Mouse (Mus musculus) ES-E14 (cell line): ENCODE results near the gene Tcf7. TPM values are rescaled to one million over a fixed set of nuclear protein-coding genes. Genes with fewer than 3 reads are reported as not detected.
A peak's percentile ranks its signal among the peaks of the same experiment; 100 is the strongest.

Experiments
- DNase-seq: peaks from one replicate; pipeline ENCODE4 v3.0.0-alpha.2; 2013; ENCODE audit warnings: low read depth, low spot score
- H3K27ac ChIP-seq: 2 replicates; pipeline ENCODE4 v1.5.1; 2012; ENCODE audit warnings: low read depth, mild to moderate bottlenecking, low read length, moderate library complexity, mixed read lengths; ENCODE audit not compliant: poor library complexity, insufficient read depth, severe bottlenecking
- H3K36me3 ChIP-seq: 2 replicates; pipeline ENCODE4 v1.6.1; 2012; ENCODE audit warnings: mild to moderate bottlenecking, low read length, moderate library complexity, mixed read lengths; ENCODE audit not compliant: control insufficient read depth, poor library complexity, insufficient read depth, severe bottlenecking
- H3K4me1 ChIP-seq, 2 experiments: fragments of 150-350 bp in 1 of 2; sonication (generic) in 1 of 2; 2 replicates each; pipeline ENCODE4 v1.6.1; 2012; ENCODE audit warnings: low read length in 2 of 2, mild to moderate bottlenecking in 1 of 2, mixed read lengths in 1 of 2; ENCODE audit not compliant: control insufficient read depth in 2 of 2, insufficient read depth in 2 of 2, poor library complexity in 1 of 2
- H3K4me3 ChIP-seq, 2 experiments: fragments of 150-350 bp in 1 of 2; sonication (generic) in 1 of 2; 2 replicates each; pipeline ENCODE4 v1.5.1; 2012; ENCODE audit warnings: low read length in 2 of 2, low read depth in 1 of 2, mild to moderate bottlenecking in 1 of 2, mixed read lengths in 1 of 2; ENCODE audit not compliant: insufficient read depth in 1 of 2, poor library complexity in 1 of 2, severe bottlenecking in 1 of 2
- H3K9ac ChIP-seq: 2 replicates; pipeline ENCODE4 v1.6.1; 2012; ENCODE audit warnings: low read depth, mild to moderate bottlenecking, low read length, mixed read lengths; ENCODE audit not compliant: poor library complexity, insufficient read depth, severe bottlenecking
- H3K9me3 ChIP-seq: fragments of 150-350 bp; sonication (generic); 2 replicates; pipeline ENCODE4 v1.6.1; 2012; ENCODE audit warnings: low read depth, mild to moderate bottlenecking, low read length; ENCODE audit not compliant: control insufficient read depth, insufficient read depth
- CHD2 ChIP-seq: IDR thresholded peaks from 2 replicates; pipeline ENCODE4 v1.6.1; 2014; ENCODE audit warnings: mild to moderate bottlenecking, low read depth, low read length, inconsistent platforms
- HCFC1 ChIP-seq: IDR thresholded peaks from 2 replicates; pipeline ENCODE4 v1.6.1; 2012; ENCODE audit warnings: low read length, inconsistent platforms, borderline replicate concordance; ENCODE audit not compliant: insufficient read depth
- MAFK ChIP-seq: IDR thresholded peaks from 2 replicates; pipeline ENCODE4 v1.6.1; 2014; ENCODE audit warnings: mild to moderate bottlenecking, low read depth, low read length, inconsistent platforms; ENCODE audit not compliant: insufficient read depth
- ZC3H11A ChIP-seq: IDR thresholded peaks from 2 replicates; pipeline ENCODE4 v1.6.1; 2012; ENCODE audit warnings: low read depth, mild to moderate bottlenecking, inconsistent platforms, low read length, borderline replicate concordance
- ZNF384 ChIP-seq: IDR thresholded peaks from 2 replicates; pipeline ENCODE4 v1.6.1; 2012; ENCODE audit warnings: low read depth, low read length, inconsistent platforms
- in situ Hi-C, 2 experiments: fragments of 600-800 bp; cut with MboI; formaldehyde crosslinking; loops; one replicate each; pipeline ENCODE4 v1.15.1; 2025; ENCODE audit warnings: low sequenced_read_pairs in 2 of 2, inconsistent platforms in 1 of 2; ENCODE audit not compliant: unreplicated experiment in 2 of 2
- total RNA-seq: library from RNA; depleted of rRNA; stranded (reverse); fragments of 300-350 nt; gene quantifications from 2 replicates; pipeline ENCODE4 v1.2.3, GENCODE M21; 2012; rRNA removed

The Tcf7 gene
- 8.1 and 8.4 TPM in 2 replicates for total RNA-seq

DNA sequence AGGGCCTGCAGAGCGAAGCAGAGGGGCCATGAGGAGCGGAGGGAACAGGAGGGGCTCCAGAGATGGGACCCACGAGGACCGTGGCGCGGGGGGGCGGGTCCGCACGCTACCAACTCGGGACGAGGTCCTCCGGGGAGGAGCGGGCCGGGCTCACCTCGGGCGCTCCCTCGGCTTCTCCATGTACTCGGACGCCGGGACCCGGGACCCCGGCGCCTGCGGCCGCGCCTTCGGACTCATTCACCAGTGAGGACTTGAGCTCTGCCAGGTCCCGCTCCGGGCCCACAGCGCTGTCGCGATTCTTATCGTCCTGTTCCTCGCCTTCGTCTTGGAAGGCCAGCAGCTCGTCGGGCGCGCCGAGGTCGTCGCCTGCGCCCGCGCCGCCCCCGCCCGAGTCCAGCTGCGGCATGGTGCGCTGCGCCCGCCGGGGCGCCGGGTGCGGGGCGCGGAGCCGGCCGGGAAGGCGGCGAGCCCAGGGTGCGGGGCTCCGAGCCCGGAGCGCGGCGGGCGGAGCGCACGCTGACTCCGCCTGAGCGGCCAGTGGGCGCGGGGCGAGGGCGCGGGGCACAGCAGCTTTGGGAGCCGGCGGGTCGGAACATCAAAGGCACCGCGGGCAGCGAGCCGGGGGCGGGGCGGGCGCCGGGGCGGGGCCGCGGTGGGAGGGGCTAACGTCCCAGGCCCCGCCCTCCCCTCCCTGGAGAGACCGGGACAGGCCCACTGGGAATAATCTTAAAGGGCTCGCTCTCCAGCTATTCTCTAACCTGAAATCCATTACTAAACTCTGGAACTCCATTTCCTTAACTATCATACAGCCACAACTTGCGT is at the start of gene Tcf7:
TSS of gene Tcf7 (minus strand) at position 241 of the 822 bp plus-strand sequence.
- TF ChIP-seq CHD2 (no peak), HCFC1 (no peak), ZC3H11A (no peak), MAFK (no peak), ZNF384 (no peak)
- DNase-seq: peak; percentile 65
- Histone ChIP-seq H3K9me3 (no peaks in the 10 kb centered on the region), H3K9ac (peak within 1 kb of the TSS; percentile 79), H3K27ac (no peak within 1 kb of the TSS), H3K4me1 (peaks cover 5 to 30% of the 10 kb centered on the region in 2 experiments; a peak in 3 of 4 replicates), H3K4me3 (peak within 1 kb of the TSS; percentile 81 to 86), H3K36me3 (peaks cover 25% of the 10 kb centered on the region; the same call in 1 of the 2 replicates)
- in situ Hi-C loops: no loop called here

DNA sequence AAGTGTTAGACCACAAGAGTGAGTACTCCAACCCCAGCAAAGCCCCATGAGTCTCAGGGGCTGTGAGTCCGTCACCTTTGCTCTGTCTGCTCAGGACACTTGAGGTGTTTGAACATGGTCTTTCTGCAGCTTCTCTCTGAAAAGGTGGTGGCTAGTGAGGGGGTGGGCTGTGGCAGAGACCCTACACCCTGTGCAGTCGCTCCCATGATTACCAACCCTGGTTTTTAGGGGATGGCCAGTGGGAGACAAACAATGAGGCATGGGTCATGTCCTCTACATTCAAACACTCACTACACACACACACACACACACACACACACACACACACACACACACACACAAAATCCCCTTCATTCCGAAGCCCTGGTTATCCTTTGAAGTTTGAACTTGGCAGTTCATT is 44.5 kb upstream of the Tcf7 start:
- no peak for TF ChIP-seq ZC3H11A
- TF ChIP-seq HCFC1: no peak
- no peak for TF ChIP-seq CHD2
- no peak for TF ChIP-seq ZNF384
- TF ChIP-seq MAFK: no peak
- H3K9ac ChIP-seq: no peak overlapping the region
- H3K4me3 ChIP-seq: no peak overlapping the region
- H3K4me1 ChIP-seq: peaks cover 0 to 9% of the 10 kb centered on the region in 2 experiments; a peak in 3 of 4 replicates
- no peaks in the 10 kb centered on the region for H3K9me3 ChIP-seq
- DNase-seq: no peak
- H3K36me3 ChIP-seq: no peaks in the 10 kb centered on the region
- no peak overlapping the region for H3K27ac ChIP-seq
- in situ Hi-C loops: no loop called here

DNA sequence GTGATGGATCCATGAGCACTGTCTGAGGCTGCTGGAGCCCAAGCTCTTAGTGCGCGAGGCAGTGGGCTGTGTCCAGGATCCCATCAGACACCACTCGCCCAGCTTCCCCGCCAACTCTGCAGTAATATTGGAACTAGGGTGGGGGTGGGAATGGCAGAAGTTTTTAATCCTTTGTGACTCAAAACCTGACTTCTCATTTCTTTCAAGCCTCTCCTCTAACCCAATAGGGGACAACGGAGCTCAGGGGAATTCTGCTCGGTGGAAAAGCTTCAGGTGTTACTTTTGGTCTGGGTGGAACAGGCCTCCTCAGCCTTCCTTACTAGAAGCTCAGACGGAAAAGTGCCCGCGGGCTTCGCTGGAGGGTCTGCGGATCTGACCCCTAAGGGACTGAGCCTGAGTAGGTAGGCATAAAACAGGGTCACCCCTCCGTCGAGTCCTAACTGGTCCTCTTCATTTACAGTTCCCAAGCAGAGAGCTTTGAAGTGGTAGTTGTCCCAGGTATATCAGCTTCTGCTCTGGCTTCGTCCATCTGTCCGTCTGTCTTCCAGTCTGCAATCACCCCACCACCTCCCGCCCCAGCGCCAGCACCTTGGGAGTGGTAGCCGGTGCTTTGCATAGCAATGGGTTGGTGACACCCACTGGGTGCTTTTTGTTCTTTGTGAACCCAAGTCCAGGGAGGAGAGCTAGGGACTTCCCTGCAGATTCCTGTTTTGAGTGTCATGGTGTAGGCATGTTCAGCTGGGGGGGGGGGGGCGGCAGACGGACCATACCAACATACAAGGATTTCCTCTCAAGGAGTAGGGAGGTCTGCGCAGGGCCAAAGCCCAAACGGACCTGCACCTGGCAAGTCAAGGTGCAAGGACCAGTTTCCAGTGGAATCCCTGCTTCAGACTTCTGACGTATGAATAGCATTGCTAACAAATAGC is 41.9 kb upstream of the Tcf7 start:
- H3K4me1 ChIP-seq: peaks cover 0 to 13% of the 10 kb centered on the region in 2 experiments; a peak in 3 of 4 replicates
- in situ Hi-C loops: no loop called here
- no peak for DNase-seq
- H3K9me3 ChIP-seq: no peaks in the 10 kb centered on the region
- H3K9ac ChIP-seq: no peak overlapping the region
- H3K4me3 ChIP-seq: no peak overlapping the region
- no peak overlapping the region for H3K27ac ChIP-seq
- no peaks in the 10 kb centered on the region for H3K36me3 ChIP-seq
- TF ChIP-seq ZNF384 (no peak), MAFK (no peak), ZC3H11A (no peak), HCFC1 (no peak), CHD2 (no peak)

DNA sequence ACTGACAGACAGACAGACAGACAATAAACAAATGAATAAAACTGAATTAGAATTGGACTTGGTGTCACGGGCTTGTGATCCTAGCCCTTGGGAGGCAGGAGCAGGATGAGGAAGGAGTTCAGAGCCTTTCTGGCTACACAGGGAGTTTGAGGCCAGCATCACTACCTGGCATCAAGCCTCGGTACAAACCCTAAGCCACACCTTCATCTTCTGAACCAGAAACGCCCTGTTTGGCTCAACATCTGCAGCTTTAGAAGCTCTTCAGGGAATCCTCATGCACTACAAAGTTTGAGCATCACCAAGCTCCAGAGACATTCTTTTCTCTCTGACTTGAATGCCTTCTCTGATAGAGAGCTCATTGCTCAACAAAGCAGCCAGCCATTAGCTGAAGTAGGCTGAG is 38.7 kb upstream of the Tcf7 start:
- Histone ChIP-seq H3K4me3 (no peak overlapping the region), H3K36me3 (no peaks in the 10 kb centered on the region), H3K4me1 (peaks cover 0 to 15% of the 10 kb centered on the region in 2 experiments; a peak in 3 of 4 replicates), H3K27ac (no peak overlapping the region), H3K9ac (no peak overlapping the region), H3K9me3 (no peaks in the 10 kb centered on the region)
- in situ Hi-C loops: no loop called here
- DNase-seq: no peak
- TF ChIP-seq MAFK (no peak), ZC3H11A (no peak)
